Mouse (Mus musculus): ENCODE measurements at regions not wholly inside any gene's neighbourhood (a gene's known extent, or its start where the extent isn't known, plus 50 kb on each side); places are given as distances from the start of the nearest gene placed in this dataset.

GRCm38 (mm10) chr4:31403976-31404375, 559.9 kb upstream of the Map3k7 start:
- DNase-seq: no peak

- DNase-seq: peak; percentile 51
Measured at GRCm38 (mm10) chr4:31404840-31405714, 558.8 kb upstream of the Map3k7 start.

- DNase-seq: no peak
Measured at GRCm38 (mm10) chr4:31410157-31410556, 553.7 kb upstream of the Map3k7 start.

GRCm38 (mm10) chr4:31411770-31412525, 551.9 kb upstream of the Map3k7 start:
- DNase-seq: no peak

GRCm38 (mm10) chr4:31417161-31417560, 546.7 kb upstream of the Map3k7 start:
- DNase-seq: no peak

- peak; percentile 79 for DNase-seq
Measured at GRCm38 (mm10) chr4:31419240-31419639, 544.7 kb upstream of the Map3k7 start.

- DNase-seq: no peak
Measured at GRCm38 (mm10) chr4:31420167-31420566, 543.7 kb upstream of the Map3k7 start.

- DNase-seq: no peak
Measured at GRCm38 (mm10) chr4:31421386-31421785, 542.5 kb upstream of the Map3k7 start.

GRCm38 (mm10) chr4:31425135-31425534, 538.8 kb upstream of the Map3k7 start:
- DNase-seq: no peak

GRCm38 (mm10) chr4:31425716-31426115, 538.2 kb upstream of the Map3k7 start:
- no peak for DNase-seq

GRCm38 (mm10) chr4:31426169-31427030, 537.5 kb upstream of the Map3k7 start:
- DNase-seq: no peak

GRCm38 (mm10) chr4:31433943-31434342, 530.0 kb upstream of the Map3k7 start:
- DNase-seq: no peak

GRCm38 (mm10) chr4:31454898-31455297, 509.0 kb upstream of the Map3k7 start:
- no peak for DNase-seq

- no peak for DNase-seq
Measured at GRCm38 (mm10) chr4:31455466-31455865, 508.4 kb upstream of the Map3k7 start.

- DNase-seq: peak; percentile 42
Measured at GRCm38 (mm10) chr4:31462456-31462855, 501.4 kb upstream of the Map3k7 start.

- no peak for DNase-seq
Measured at GRCm38 (mm10) chr4:31463130-31463698, 500.7 kb upstream of the Map3k7 start.

- no peak for DNase-seq
Measured at GRCm38 (mm10) chr4:31468306-31468705, 495.6 kb upstream of the Map3k7 start.

GRCm38 (mm10) chr4:31469803-31470202, 494.1 kb upstream of the Map3k7 start:
- DNase-seq: no peak

GRCm38 (mm10) chr4:31492535-31492934, 471.4 kb upstream of the Map3k7 start:
- no peak for DNase-seq

- no peak for DNase-seq
Measured at GRCm38 (mm10) chr4:31493087-31493511, 470.8 kb upstream of the Map3k7 start.

GRCm38 (mm10) chr4:31499888-31500287, 464.0 kb upstream of the Map3k7 start:
- DNase-seq: no peak

- no peak for DNase-seq
Measured at GRCm38 (mm10) chr4:31500432-31500831, 463.5 kb upstream of the Map3k7 start.

All from right cerebral cortex, postnatal 4 days (tissue).